Mouse (Mus musculus): ENCODE results near the gene Ankrd35.
A peak's percentile ranks its signal among the peaks of the same experiment; 100 is the strongest.
"Not testable (repeated sequence)": the region's sequence is repeated elsewhere in the genome, so short reads cannot be mapped to it uniquely, and the experiment has no call there.

Ankrd35 gene

GRCm38 (mm10) chr3:96669727-96670468 lies at the start of gene Ankrd35:
Gene Ankrd35 (plus strand): TSS chr3:96670131.
- DNase-seq (ENCODE audit: low spot score in 2 of 2): peak; percentile 54 to 56

DNA sequence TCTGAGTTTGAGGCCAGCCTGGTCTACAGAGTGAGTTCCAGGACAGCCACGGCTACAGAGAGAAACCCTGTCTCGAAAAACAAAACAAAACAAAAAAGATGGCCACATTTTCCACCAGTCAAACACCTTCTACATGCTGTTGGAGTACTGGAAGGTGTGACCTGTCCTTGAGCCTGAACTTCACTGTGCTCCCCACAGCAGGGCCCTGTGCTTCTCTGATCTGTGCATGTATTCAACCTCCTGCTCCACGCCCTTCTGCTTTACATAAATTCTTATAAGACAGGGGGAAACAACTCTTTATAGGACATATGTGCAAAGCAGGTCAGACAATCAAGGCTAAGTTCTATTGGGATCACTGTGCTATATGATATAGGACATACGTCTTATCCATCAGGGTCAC lies 46.7 kb upstream of the Ankrd35 start:
- DNase-seq (ENCODE audit: low spot score in 2 of 2): no peak

DNA sequence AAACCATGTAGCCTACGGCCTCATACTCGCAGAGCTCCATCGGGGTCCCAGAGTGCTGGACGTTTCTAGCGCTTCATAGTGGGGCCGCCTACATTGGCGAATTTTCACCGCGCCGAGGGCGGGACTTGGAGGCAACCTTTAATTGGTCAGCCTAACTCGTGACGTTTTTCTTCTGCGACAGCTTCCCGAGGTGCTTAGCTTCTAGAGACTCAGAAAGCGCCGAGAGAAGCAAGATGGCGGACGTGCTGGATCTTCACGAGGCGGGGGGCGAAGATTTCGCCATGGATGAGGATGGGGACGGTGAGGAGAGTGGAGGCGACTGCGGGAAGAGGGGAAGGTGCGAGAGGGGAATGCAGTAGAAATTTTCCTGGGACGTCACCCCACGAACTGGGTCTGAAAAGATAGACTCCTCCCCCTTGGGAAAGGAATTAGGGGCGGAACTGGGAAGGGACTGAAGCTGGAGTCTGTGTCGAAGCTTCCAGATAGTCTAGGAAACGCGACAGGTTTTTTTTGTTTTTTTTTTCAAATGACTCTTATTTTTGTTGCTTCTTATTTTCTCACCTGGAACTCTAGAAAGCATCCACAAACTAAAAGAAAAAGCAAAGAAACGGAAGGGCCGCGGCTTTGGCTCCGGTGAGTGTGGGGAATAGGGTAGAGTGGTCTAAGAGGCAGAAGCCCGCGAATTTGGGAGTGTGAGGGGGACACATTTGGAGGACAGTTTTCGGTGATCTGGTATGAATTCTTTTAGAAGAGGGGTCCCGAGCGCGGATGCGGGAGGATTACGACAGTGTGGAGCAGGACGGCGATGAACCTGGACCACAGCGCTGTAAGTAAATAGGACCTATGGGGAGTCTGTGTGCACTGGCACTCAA lies 40.0 kb upstream of the Ankrd35 start, which contains the start of gene Rbm8a:
TSS of gene Rbm8a (plus strand) at position 205 of the 872 bp plus-strand sequence.
- DNase-seq (ENCODE audit: low spot score in 2 of 2): peak; percentile 95

- DNase-seq (ENCODE audit: low spot score in 2 of 2): no peak
These were observed 37.9 kb upstream of the Ankrd35 start for GRCm38 (mm10) chr3:96632058-96632457.

DNA sequence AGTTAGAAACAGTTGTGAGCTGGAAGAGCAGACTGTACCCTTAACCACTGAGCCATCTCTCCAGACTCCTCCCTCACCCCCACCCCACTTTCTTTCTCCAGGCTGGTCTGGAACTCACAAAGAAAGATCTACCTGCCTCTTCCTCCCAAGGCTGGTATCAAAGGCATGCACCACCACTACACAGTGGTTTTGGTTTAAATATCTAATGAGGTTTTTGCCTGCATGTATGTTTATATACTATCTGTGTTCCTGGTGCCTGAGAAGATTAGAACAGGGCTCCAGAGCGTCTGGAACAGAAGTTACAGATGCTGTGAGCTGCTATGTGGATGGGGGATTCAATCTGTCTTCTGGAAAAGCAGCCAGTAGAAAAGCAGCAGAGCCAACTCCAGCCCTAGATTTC lies 35.9 kb upstream of the Ankrd35 start:
- no peak for DNase-seq (ENCODE audit: low spot score in 2 of 2)

DNA sequence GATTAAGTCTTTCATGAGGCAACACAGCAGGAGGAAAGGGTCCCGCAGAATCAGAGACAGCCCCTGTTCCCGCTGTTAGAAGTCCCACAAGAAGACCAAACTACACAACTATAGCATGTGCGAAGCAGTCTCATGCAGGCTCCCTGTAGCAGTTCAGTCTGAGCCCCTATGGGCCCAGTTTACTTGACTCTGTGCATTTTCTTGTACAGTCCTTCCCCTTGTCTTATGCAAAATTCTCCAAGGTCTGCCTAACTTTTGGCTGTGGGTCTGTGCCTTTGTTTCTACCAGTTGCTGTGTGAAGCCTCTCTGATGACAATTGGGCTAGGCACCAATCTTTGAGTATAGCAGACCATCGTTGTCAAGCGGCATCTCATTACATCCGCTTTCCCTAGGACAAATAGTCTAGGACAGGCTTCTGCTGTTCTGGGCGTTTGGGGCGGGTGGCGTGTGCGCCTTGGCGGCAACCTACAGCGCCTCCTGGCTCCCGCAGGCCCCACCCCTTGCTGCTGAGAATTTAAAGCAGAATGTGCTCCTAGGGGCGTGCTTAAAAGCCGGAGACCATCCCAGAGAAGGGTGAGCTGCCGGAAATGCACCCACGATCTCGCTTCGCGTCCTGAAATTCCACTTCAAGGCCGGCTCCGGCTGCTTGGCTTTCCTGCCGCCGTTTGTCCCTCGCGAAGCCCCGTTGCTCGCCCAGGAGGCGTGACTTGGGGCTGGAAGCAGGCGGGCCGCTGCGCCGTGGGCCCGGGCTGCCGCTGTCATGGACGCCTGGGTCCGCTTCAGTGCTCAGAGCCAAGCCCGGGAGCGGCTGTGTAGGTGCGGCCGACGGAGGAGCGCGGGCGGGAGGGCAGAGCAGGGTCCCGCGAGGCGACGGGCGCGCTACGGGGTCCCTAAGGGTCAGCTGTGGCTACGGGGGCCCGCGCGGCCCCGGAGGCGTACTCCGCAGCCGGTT lies 34.7 kb upstream of the Ankrd35 start, which contains the start of the genes Pex11b and Gm42957:
TSS of gene Pex11b (plus strand) at position 449 of the 952 bp plus-strand sequence.
TSS of gene Gm42957 (plus strand) at position 547 of the 952 bp plus-strand sequence.
- DNase-seq (ENCODE audit: low spot score in 2 of 2): peak; percentile 79 to 82

- no peak for DNase-seq (ENCODE audit: low spot score in 2 of 2)
These were observed 34.0 kb upstream of the Ankrd35 start for GRCm38 (mm10) chr3:96635906-96636305.

DNA sequence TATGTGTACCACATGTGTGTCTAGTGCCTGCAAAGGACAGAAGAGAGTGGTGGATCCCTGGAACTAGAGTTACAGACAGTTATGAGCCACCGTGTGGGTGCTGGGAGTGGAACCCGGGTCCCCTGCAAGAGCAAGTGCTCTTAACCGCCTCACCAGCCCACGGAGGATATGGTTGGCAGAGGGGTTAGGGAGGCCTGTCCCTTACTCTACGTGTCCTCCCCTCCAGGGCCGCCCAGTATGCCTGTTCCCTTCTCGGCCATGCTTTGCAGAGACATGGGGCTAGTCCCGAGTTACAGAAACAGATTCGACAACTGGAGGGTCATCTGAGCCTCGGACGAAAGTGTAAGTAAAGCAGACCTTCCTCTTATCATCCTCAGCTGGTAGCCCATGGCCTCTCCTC lies 33.5 kb upstream of the Ankrd35 start:
- no peak for DNase-seq (ENCODE audit: low spot score in 2 of 2)

DNA sequence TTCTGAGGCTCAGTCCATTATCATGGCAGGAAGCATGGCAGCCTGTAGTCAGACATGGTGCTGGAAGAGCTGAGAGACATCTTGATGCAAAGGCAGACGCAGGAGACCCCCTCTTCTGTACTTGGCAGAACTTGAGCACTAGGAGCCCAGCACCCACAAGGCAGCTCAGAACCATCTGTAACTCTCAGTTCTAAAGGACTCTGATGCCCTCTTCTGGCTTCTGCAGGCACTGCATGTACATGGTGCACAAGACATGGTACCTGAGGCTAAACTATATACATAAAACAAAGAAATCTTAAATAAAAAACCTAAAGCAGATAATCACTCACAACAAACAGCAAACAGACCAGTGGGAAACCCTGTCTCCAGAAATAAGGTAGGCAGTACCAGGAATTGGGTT lies 30.7 kb upstream of the Ankrd35 start:
- DNase-seq (ENCODE audit: low spot score in 2 of 2): no peak

- no peak for DNase-seq (ENCODE audit: low spot score in 2 of 2)
These were observed 24.8 kb upstream of the Ankrd35 start, which contains the start of gene Itga10 for GRCm38 (mm10) chr3:96645018-96645649. Gene Itga10 (plus strand): TSS chr3:96645584.

GRCm38 (mm10) chr3:96647365-96647764 lies 22.6 kb upstream of the Ankrd35 start:
- no peak for DNase-seq (ENCODE audit: low spot score in 2 of 2)

GRCm38 (mm10) chr3:96660901-96661300 lies 9.0 kb upstream of the Ankrd35 start:
- no peak for DNase-seq (ENCODE audit: low spot score in 2 of 2)

DNA sequence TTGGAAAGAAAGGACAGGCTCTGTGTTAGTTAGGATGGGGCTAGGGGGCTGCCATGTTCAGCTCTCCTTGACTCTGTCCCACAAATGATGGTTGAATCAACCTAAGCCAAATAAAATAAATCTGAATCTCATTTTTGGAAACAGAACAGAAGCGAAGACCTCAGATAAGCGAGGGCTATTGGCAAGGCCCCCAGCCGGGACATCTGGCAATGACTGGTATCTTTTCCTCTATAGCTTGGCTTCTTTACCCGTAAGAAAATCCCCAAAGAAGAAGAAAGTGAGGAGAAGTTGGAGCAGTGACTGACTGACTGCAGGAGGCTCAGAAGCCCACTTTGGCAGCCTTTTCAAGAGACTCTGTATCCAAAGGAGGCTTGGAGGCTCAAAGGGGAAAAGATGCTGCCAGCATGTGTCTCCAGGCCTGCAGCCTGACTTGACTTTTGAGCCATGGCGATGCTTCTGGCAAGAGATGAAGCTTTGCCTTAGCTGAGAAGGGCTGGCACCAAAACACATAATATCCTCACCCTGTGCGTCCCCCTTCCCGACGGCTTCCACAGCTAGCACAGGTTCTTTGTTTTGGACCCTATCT lies 7.1 kb upstream of the Ankrd35 start:
- DNase-seq (ENCODE audit: low spot score in 2 of 2): no peak

- peak; percentile 68 to 90 for DNase-seq (ENCODE audit: low spot score in 2 of 2)
These were observed 6.3 kb upstream of the Ankrd35 start for GRCm38 (mm10) chr3:96663432-96664239.

- DNase-seq (ENCODE audit: low spot score in 2 of 2): not testable (repeated sequence)
These were observed 4.1 kb upstream of the Ankrd35 start for GRCm38 (mm10) chr3:96665732-96666363.

GRCm38 (mm10) chr3:96666916-96667315 lies 3.0 kb upstream of the Ankrd35 start:
- no peak for DNase-seq (ENCODE audit: low spot score in 2 of 2)

GRCm38 (mm10) chr3:96667316-96667715 lies 2.6 kb upstream of the Ankrd35 start:
- DNase-seq (ENCODE audit: low spot score in 2 of 2): no peak

GRCm38 (mm10) chr3:96668424-96669067 lies 1.4 kb upstream of the Ankrd35 start:
- no peak for DNase-seq (ENCODE audit: low spot score in 2 of 2)

DNA sequence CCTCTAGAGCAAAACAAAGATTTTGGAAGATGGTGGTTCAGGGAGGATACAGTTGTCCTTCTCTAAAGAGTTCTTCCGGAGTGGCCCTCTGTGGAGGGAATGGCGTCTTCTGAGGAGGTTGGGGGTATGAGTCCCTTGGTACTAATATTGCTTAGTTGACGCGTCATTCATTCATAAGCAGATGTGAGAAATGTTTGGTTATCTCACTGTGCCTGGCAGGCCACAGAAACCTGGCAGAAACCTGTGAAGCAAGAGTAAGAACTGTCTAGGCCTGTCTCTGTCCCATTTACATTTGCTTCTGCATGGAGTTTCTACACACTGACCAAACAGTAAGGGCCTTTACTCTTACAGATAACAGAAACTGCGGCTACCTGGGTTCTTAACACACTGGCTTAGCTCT lies 1.6 kb downstream of the Ankrd35 start:
- no peak for DNase-seq (ENCODE audit: low spot score in 2 of 2)
